Mouse (Mus musculus) left cerebral cortex, postnatal 14 days (tissue): ENCODE results near the gene Nabp1. TPM values are rescaled to one million over a fixed set of nuclear protein-coding genes. Genes with fewer than 3 reads are reported as not detected.
"Not testable (repeated sequence)": the region's sequence is repeated elsewhere in the genome, so short reads cannot be mapped to it uniquely, and the experiment has no call there.

ENCODE experiments used
- DNase-seq, 2 experiments: peaks; one replicate each; pipeline ENCODE4 v3.0.0; 2021 to 2022; ENCODE audit warnings: low spot score in 2 of 2, mixed read lengths in 1 of 2
- intact Hi-C: fragments of 180-260 bp; cut with DNase I; formaldehyde crosslinking; loops from one replicate; pipeline ENCODE4 v1.15.1; 2025
- total RNA-seq, 2 experiments: library from RNA; stranded (reverse); gene quantifications; 2 replicates each; pipeline ENCODE4 v1.2.3; 2021

Gene Nabp1
- total RNA-seq, 2 experiments from 2014 or later: 11.7 to 15.9 TPM

- no peak for DNase-seq
- intact Hi-C loops: no loop called here
Measured at GRCm38 (mm10) chr1:51429775-51430174, 48.5 kb downstream of the Nabp1 start.

- intact Hi-C loops: no loop called here
- peak in 1 of 2 experiments; percentile 21 for DNase-seq
Measured at GRCm38 (mm10) chr1:51426298-51426697, 51.9 kb downstream of the Nabp1 start.

DNA sequence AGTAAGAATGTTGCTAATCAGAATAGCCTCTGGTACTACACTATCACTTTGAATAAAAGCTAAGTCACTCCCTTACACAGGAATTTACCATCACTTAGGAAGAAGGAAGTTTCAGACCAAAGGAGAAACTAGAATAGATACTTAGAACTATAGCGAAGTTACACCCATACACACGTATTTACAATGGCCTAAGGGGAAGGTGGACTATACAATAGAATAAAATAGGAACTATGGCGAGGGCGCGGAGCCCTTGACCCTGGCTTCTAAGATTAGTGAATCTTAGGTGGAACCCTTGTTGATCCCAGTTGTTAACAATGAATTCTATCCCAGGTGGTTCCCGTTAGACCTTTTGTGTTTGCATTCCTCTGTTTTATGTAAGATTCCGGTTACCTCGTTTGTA lies 57.2 kb downstream of the Nabp1 start:
- intact Hi-C loops, DNase-seq: not testable (repeated sequence)

DNA sequence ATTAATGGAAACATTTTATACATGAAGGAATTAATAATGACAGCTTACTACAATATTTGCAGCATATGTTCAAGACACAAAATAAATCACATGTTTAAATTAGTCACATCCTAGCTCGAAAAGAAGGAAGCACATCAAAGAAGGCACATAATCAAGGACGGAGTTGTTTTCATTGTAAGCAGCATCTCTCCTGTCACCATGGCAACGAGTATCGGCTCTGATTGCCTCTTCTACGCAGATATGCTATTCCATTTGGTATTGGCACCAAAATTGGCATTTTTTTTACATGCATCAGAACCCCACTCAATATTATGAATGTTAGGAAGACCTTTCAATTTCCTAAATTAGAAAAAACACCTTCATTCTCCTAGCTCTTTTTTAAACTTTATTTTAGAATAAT lies 59.5 kb downstream of the Nabp1 start:
- intact Hi-C loops: no loop called here
- peak in 1 of 2 experiments; percentile 23 for DNase-seq

Other genes with a start within 250 kb of the Nabp1 start
- 1 to 10 TPM; 7.1 to 8.8 TPM for gene Cavin2, start 189.3 kb downstream of the Nabp1 start, total RNA-seq